Mouse (Mus musculus) forebrain, embryonic 12.5 days (tissue): ENCODE results near the gene Mymx. TPM values are rescaled to one million over a fixed set of nuclear protein-coding genes. Genes with fewer than 3 reads are reported as not detected.

Experiments used
- ATAC-seq: fragments of 200-750 bp; cut with Nextera tagmentation; 2 replicates; pipeline ENCODE4 v1.8.0; 2017; ENCODE audit warnings: moderate TSS enrichment; ENCODE audit not compliant: low FRiP score
- H3K27ac ChIP-seq: fragments of 300-500 bp; sonication (generic); 2 replicates; pipeline ENCODE4 v1.5.1; 2016; ENCODE audit warnings: mild to moderate bottlenecking
- H3K27me3 ChIP-seq: fragments of 300-500 bp; sonication (generic); 2 replicates; pipeline ENCODE4 v1.6.1; 2016; ENCODE audit warnings: mild to moderate bottlenecking
- H3K36me3 ChIP-seq: fragments of 300-500 bp; sonication (generic); replicated peaks from 2 replicates; pipeline ENCODE4 v1.6.1; 2016; ENCODE audit warnings: mild to moderate bottlenecking
- H3K4me1 ChIP-seq: fragments of 300-500 bp; sonication (generic); 2 replicates; pipeline ENCODE4 v1.6.1; 2016
- H3K4me2 ChIP-seq: fragments of 300-500 bp; sonication (generic); 2 replicates; pipeline ENCODE4 v1.6.1; 2016; ENCODE audit warnings: mild to moderate bottlenecking, moderate library complexity
- H3K4me3 ChIP-seq: fragments of 300-500 bp; sonication (generic); replicated peaks from 2 replicates; pipeline ENCODE4 v1.5.1; 2016; ENCODE audit warnings: mild to moderate bottlenecking
- H3K9ac ChIP-seq: fragments of 300-500 bp; sonication (generic); 2 replicates; pipeline ENCODE4 v1.6.1; 2016; ENCODE audit warnings: mild to moderate bottlenecking
- H3K9me3 ChIP-seq: fragments of 300-500 bp; sonication (generic); 2 replicates; pipeline ENCODE4 v1.6.1; 2016
- WGBS: fragments of 180-500 bp; shearing (Covaris S2); methylation state at CpG from one replicate; pipeline ENCODE4 v1.1.7; 2016; 5-methylcytosine and 5-hydroxymethylcytosine counted together
- polyA plus RNA-seq: library from polyadenylated mRNA; unstranded; fragments of >200 nt; fragmentation: Nextera tagmentation; extraction: Ambion mirVana; gene quantifications from 2 replicates; pipeline ENCODE4 v1.2.1, GENCODE M21; 2016

The Mymx gene
- polyA plus RNA-seq, 1 experiment from 2014 or later: 0.24 TPM

GRCm38 (mm10) chr17:45563655-45564530, 38.0 kb downstream of the Mymx start, which contains the start of gene Slc35b2:
Slc35b2 (plus strand) TSS chr17:45563874.
- Histone ChIP-seq H3K4me3 (peak within 1 kb of the TSS; percentile 83), H3K9me3 (no peaks in the 10 kb centered on the region), H3K27me3 (no peaks in the 10 kb centered on the region; the same call in 1 of the 2 replicates), H3K36me3 (peaks cover 36% of the 10 kb centered on the region), H3K4me1 (peaks cover 34% of the 10 kb centered on the region), H3K9ac (peak within 1 kb of the TSS; percentile 95), H3K27ac (peak within 1 kb of the TSS; percentile 92), H3K4me2 (peak within 1 kb of the TSS; percentile 74)
- peak; percentile 90 for ATAC-seq
- WGBS: 3% methylated on average over 49 of the region's 61 CpGs

GRCm38 (mm10) chr17:45563216-45563615, 38.7 kb downstream of the Mymx start:
- H3K36me3 ChIP-seq: peaks cover 29% of the 10 kb centered on the region
- ATAC-seq: no peak
- 81% methylated on average over 12 of the region's 12 CpGs for WGBS

GRCm38 (mm10) chr17:45559732-45560525, 42.0 kb downstream of the Mymx start:
- WGBS: 91% methylated on average over 15 of the region's 15 CpGs
- Histone ChIP-seq H3K4me2 (no peak overlapping the region), H3K27me3 (peaks cover 24% of the 10 kb centered on the region), H3K4me1 (peaks cover 27% of the 10 kb centered on the region), H3K27ac (no peak overlapping the region), H3K36me3 (no peaks in the 10 kb centered on the region), H3K9ac (no peak overlapping the region), H3K4me3 (no peak overlapping the region), H3K9me3 (no peaks in the 10 kb centered on the region)
- no peak for ATAC-seq

More at GRCm38 (mm10) chr17:45563216-45563615, 38.7 kb downstream of the Mymx start:
- H3K4me1 ChIP-seq: peaks cover 27% of the 10 kb centered on the region
- no peak overlapping the region for H3K4me2 ChIP-seq
- no peak overlapping the region for H3K27ac ChIP-seq
- H3K9ac ChIP-seq: no peak overlapping the region
- H3K9me3 ChIP-seq: no peaks in the 10 kb centered on the region
- H3K4me3 ChIP-seq: peak overlapping the region; percentile 83; the same call in 1 of the 2 replicates
- peaks cover under 1% of the 10 kb centered on the region; the same call in 1 of the 2 replicates for H3K27me3 ChIP-seq

DNA sequence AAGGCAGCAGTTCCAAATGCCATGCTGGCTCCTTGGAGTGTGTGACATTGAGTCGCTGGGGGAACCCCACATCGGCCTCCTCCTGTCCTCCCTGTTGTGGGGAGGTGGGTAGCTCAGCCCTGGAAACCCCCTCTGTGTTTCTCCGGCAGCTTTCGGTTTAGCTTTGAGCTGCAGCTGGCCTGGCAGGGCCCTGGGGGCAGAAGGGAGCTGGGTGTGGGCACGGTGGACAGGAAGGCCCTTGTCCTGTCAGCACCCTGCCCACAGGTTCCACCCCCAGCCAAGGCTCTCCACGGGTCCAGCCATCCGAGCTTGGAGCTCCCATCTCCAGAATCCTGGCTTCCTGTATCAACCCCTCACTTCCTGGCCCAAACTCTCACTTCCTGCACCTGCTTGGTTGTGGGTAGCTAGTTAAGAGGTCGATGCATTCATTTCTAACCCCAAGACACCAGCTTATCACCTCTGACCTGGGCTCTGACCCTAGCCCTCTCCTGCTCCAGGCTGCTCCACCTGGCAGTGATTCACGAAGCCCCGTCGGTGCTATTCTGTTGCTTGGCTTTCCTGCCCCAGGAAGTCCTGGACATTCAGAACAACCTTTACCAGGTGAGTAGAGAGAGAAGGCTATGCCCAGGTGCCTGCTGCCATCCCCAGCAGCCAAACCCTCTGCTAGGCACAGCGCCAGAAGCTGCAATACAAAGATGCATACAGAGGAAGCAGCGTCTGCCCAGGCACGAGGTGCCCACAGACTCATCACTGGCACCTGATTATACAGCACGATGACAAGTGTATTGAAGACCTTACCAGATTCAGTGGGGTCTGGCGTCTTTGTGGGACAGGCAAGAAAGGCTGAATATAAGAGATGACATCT, 43.7 kb downstream of the Mymx start:
- no peak for ATAC-seq
- Histone ChIP-seq H3K9ac (peak overlapping the region; percentile 21; the same call in 1 of the 2 replicates), H3K4me3 (no peak overlapping the region)

DNA sequence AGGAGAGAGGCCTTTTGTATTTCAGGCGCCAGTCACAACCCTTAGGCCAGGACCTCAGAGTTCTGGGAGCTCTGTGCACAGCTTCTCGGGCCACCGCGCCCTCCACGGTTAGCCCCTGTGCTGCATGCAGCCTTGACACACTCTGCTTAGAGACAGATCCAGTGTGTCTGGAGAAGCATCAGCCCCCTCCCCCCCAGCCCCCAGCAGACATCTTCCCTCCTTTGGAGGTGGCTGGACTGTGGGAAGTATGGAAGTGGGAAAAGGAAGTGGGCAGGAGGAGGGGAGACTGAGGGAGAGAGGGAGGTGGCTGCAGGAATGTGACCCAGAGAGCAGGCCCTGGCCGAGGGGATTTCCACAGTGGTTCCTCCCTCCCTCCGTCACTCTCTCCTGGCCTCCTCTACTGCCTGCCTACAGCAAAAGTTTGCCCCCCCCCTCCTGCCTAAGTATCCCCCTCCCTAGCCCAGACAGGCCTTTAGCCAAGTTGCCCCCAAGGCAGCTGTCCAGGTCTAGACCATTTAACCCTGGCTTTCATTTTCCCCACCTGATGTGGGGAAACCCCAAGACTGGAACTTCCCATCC, 44.6 kb downstream of the Mymx start:
- Histone ChIP-seq H3K27me3 (peaks cover 42% of the 10 kb centered on the region), H3K9me3 (no peaks in the 10 kb centered on the region), H3K4me3 (no peak overlapping the region), H3K36me3 (no peaks in the 10 kb centered on the region), H3K4me2 (no peak overlapping the region), H3K27ac (no peak overlapping the region), H3K9ac (peak overlapping the region; percentile 7; the same call in 1 of the 2 replicates), H3K4me1 (peaks cover 22% of the 10 kb centered on the region)
- 71% methylated on average over 5 of the region's 7 CpGs for WGBS
- ATAC-seq: no peak

More for the DNA sequence above, 43.7 kb downstream of the Mymx start:
- H3K9me3 ChIP-seq: no peaks in the 10 kb centered on the region
- H3K27me3 ChIP-seq: peaks cover 36% of the 10 kb centered on the region
- WGBS: 75% methylated on average over 16 of the region's 16 CpGs
- H3K36me3 ChIP-seq: no peaks in the 10 kb centered on the region
- H3K27ac ChIP-seq: no peak overlapping the region
- H3K4me2 ChIP-seq: no peak overlapping the region
- peaks cover 22% of the 10 kb centered on the region for H3K4me1 ChIP-seq

DNA sequence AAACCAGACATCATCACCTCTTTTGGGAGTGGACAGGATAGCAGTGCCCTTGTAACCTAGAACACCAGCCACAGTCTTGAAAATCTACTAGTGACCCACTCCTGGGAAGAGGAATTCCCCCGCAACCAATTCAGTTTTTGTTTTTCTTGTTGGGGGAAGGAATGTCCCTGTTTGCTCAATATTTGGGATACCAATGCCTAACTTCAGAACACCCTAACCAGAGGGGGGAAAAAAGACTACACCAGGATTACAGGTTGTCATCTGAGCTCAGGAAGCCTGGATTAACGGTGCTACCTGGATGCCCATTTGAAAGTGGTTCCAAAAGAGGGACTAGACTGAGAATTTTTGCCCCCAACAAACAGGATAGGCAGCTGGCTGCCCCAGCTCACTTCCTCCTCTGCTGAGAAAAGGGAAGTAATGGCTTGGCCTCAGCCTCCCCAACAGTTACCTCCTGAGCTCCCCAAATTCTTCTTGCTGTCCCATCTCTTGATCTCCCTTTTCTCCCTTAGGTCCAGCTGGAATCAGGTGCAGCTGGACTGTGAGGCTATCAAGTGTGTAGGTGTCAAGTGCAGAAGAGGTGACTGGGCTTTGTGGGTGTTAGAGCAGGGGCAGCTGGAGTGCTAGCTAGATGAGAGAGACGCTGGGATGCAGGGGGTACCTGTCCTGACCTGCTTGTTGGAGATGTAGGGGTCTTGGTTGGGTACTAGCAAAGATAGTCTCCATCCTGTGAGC, 45.2 kb downstream of the Mymx start:
- peak overlapping the region; percentile 62 for H3K4me3 ChIP-seq
- whole genome bisulfite sequencing: 76% methylated on average over 3 of the region's 3 CpGs
- peaks cover 27% of the 10 kb centered on the region for H3K4me1 ChIP-seq
- no peaks in the 10 kb centered on the region for H3K36me3 ChIP-seq
- peaks cover 42% of the 10 kb centered on the region for H3K27me3 ChIP-seq
- ATAC-seq: no peak
- no peak overlapping the region for H3K27ac ChIP-seq
- peak overlapping the region; percentile 7; the same call in 1 of the 2 replicates for H3K9ac ChIP-seq
- no peaks in the 10 kb centered on the region for H3K9me3 ChIP-seq
- H3K4me2 ChIP-seq: peak overlapping the region; percentile 95

DNA sequence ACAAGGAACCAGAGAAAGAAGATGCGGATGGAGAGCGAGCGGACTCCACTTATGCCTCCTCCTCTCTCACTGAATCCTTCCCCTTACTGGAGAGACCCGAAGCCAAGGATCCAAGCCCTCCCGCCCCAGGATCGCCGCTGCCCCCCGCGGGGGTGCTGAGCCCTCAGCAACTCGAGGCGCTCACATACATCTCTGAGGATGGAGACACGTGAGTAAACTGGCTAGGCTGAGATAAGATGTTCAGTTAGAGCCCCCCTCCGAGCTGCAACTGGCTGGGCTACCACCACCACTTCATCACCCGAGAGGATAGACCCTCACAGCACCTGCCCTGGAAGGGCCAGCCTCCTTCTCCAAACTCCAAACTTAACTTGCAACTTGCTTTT, 45.8 kb downstream of the Mymx start:
- peak overlapping the region; percentile 95 for H3K4me2 ChIP-seq
- 4% methylated on average over 14 of the region's 14 CpGs for WGBS
- H3K36me3 ChIP-seq: no peaks in the 10 kb centered on the region
- peaks cover 45% of the 10 kb centered on the region for H3K27me3 ChIP-seq
- H3K4me3 ChIP-seq: peak overlapping the region; percentile 62
- no peak for ATAC-seq
- no peaks in the 10 kb centered on the region for H3K9me3 ChIP-seq
- peaks cover 33% of the 10 kb centered on the region for H3K4me1 ChIP-seq
- H3K27ac ChIP-seq: no peak overlapping the region
- peak overlapping the region; percentile 76 for H3K9ac ChIP-seq

DNA sequence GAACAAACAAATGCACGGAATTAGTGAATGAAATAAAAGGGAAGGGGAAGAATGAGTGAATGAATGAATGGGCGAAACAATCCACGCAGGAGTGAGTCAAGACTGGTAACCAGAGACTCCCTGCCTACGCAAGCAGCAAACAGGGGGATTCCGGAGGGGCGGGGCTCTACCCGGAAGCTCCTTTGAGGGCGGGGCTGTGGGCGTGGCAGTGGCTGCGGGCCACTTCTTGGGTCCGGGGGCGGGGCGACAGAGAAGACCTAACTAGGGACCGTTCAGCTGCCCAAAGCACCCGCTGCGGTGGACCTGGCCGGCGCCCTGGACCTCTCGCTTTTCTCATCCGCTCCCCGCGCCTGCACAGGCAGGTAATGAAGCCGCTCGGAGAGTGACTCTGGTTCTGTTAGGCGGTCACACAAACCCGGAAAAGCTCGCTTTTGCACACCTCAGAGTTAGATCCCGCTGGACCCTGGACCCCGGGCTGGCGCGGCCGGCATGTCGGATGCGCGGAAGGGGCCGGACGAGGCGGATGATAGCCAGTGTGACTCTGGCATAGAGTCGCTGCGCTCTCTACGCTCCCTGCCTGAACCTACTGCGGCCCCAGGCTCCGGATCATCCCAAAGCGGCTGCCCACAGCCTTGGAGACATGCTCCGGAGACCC, 46.3 kb downstream of the Mymx start, which contains the start of gene Nfkbie:
Gene Nfkbie (plus strand): TSS at position 252 of the 655 bp plus-strand sequence.
- Histone ChIP-seq H3K4me1 (peaks cover 36% of the 10 kb centered on the region), H3K27ac (no peak within 1 kb of the TSS)

DNA sequence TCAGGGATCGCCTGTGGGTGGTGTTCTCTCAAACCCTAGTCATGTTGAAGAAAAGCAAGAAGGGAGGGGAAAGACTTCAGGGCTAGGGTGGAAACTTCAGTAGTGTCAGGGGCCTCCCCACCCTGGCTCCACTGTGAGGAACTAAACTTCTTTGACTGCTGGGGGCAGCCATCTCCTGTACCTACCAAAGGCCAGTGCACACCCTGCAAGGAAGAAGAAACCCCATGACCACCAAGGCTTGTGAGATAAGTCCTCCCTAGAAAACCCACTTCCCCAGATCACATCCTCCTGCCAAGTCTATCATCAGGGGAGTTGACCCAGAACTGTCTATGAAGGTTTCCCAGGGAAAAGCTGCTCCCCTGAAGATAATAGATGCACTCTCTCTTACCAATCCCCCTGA, 47.5 kb downstream of the Mymx start:
- H3K4me3 ChIP-seq: no peak overlapping the region
- 41% methylated on average over 1 of the region's 1 CpGs for WGBS
- peaks cover 51% of the 10 kb centered on the region for H3K27me3 ChIP-seq
- no peaks in the 10 kb centered on the region for H3K9me3 ChIP-seq
- H3K4me1 ChIP-seq: peaks cover 46% of the 10 kb centered on the region
- H3K27ac ChIP-seq: no peak overlapping the region
- H3K4me2 ChIP-seq: no peak overlapping the region
- no peak for ATAC-seq
- no peaks in the 10 kb centered on the region for H3K36me3 ChIP-seq
- no peak overlapping the region for H3K9ac ChIP-seq

More for the DNA sequence above, 46.3 kb downstream of the Mymx start, which contains the start of gene Nfkbie:
- Histone ChIP-seq H3K4me3 (peak within 1 kb of the TSS; percentile 62), H3K9ac (peak within 1 kb of the TSS; percentile 76), H3K36me3 (no peaks in the 10 kb centered on the region), H3K27me3 (peaks cover 50% of the 10 kb centered on the region), H3K9me3 (no peaks in the 10 kb centered on the region), H3K4me2 (peak within 1 kb of the TSS; percentile 95)
- WGBS: under 1% methylated on average over 45 of the region's 45 CpGs
- ATAC-seq: peak; percentile 80

DNA sequence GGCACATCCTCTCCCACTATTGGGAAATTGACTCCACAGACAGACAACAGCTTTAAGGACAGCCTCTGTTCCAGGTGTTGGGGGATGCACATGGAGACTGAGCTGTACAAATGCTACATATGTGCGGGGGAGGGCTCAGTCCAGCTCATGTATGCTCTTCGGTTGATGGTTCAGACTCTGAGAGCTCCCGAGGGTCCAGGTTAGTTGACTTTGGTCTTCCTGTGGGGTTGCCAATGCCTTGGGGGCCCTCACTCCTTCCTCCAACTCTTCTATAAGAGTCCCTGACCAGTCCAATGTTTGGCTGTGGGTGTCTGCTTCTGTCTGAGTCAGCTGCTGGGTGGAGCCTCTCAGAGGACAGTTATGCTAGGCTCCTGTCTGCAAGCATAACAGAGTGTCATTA, 48.8 kb downstream of the Mymx start:
- H3K27me3 ChIP-seq: peaks cover 56% of the 10 kb centered on the region
- no peak overlapping the region for H3K4me2 ChIP-seq
- H3K36me3 ChIP-seq: no peaks in the 10 kb centered on the region
- 91% methylated on average over 3 of the region's 3 CpGs for WGBS
- no peak overlapping the region for H3K9ac ChIP-seq
- no peak overlapping the region for H3K27ac ChIP-seq
- H3K4me1 ChIP-seq: peaks cover 54% of the 10 kb centered on the region
- H3K9me3 ChIP-seq: no peaks in the 10 kb centered on the region
- H3K4me3 ChIP-seq: no peak overlapping the region
- ATAC-seq: no peak
